Mouse (Mus musculus) fat pad, adult 2 months (tissue): ENCODE results near the gene Hsf5.
A peak's percentile ranks its signal among the peaks of the same experiment; 100 is the strongest.

Experiments used
- DNase-seq: peaks from one replicate; pipeline ENCODE4 v3.0.0-alpha.2; 2011; ENCODE audit warnings: low read depth, low spot score; ENCODE audit errors: extremely low read depth

The Hsf5 gene

GRCm38 (mm10) chr11:87590841-87591525 lies 26.0 kb upstream of the Hsf5 start:
- DNase-seq = no peak

GRCm38 (mm10) chr11:87591526-87592353 lies 25.2 kb upstream of the Hsf5 start, which contains the start of gene Mtmr4:
Gene Mtmr4, plus strand, starts transcription at chr11:87592162.
- DNase-seq = peak; percentile 99

GRCm38 (mm10) chr11:87592354-87592695 lies 24.6 kb upstream of the Hsf5 start:
- no peak for DNase-seq

- no peak for DNase-seq
These were observed 24.0 kb upstream of the Hsf5 start for GRCm38 (mm10) chr11:87592713-87593598.

GRCm38 (mm10) chr11:87595327-87595841 lies 21.6 kb upstream of the Hsf5 start:
- no peak for DNase-seq

- no peak for DNase-seq
These were observed 21.0 kb upstream of the Hsf5 start for GRCm38 (mm10) chr11:87595976-87596375.

- DNase-seq = no peak
These were observed 20.5 kb upstream of the Hsf5 start for GRCm38 (mm10) chr11:87596492-87596891.

- no peak for DNase-seq
These were observed 19.9 kb upstream of the Hsf5 start for GRCm38 (mm10) chr11:87597061-87597460.

- no peak for DNase-seq
These were observed 17.4 kb upstream of the Hsf5 start for GRCm38 (mm10) chr11:87599395-87600089.

- DNase-seq = no peak
These were observed 16.6 kb upstream of the Hsf5 start for GRCm38 (mm10) chr11:87600322-87600853.

GRCm38 (mm10) chr11:87602234-87602633 lies 14.7 kb upstream of the Hsf5 start:
- no peak for DNase-seq

- no peak for DNase-seq
These were observed 13.4 kb upstream of the Hsf5 start for GRCm38 (mm10) chr11:87603571-87603970.

- peak; percentile 88 for DNase-seq
These were observed 7.7 kb upstream of the Hsf5 start for GRCm38 (mm10) chr11:87609264-87609663.

GRCm38 (mm10) chr11:87611547-87611946 lies 5.4 kb upstream of the Hsf5 start:
- DNase-seq = no peak

GRCm38 (mm10) chr11:87613972-87614371 lies 3.0 kb upstream of the Hsf5 start:
- peak; percentile 87 for DNase-seq

- no peak for DNase-seq
These were observed 1.4 kb upstream of the Hsf5 start for GRCm38 (mm10) chr11:87615551-87615950.

GRCm38 (mm10) chr11:87615952-87616351 lies 1.0 kb upstream of the Hsf5 start:
- no peak for DNase-seq

- DNase-seq = no peak
These were observed 642 bp downstream of the Hsf5 start for GRCm38 (mm10) chr11:87617606-87618005.

- no peak for DNase-seq
These were observed 6.2 kb downstream of the Hsf5 start for GRCm38 (mm10) chr11:87623160-87623559.

GRCm38 (mm10) chr11:87629859-87630258 lies 12.9 kb downstream of the Hsf5 start:
- DNase-seq = no peak
